Mouse (Mus musculus) C2C12 (cell line): ENCODE results near the gene Dpp8. TPM values are rescaled to one million over a fixed set of nuclear protein-coding genes. Genes with fewer than 3 reads are reported as not detected.
A peak's percentile ranks its signal among the peaks of the same experiment; 100 is the strongest.

Source experiments
- H3K27me3 ChIP-seq: one replicate; pipeline ENCODE4 v1.6.1; 2011; ENCODE audit not compliant: control insufficient read depth, insufficient read depth, insufficient read length
- H3K36me3 ChIP-seq: one replicate; pipeline ENCODE4 v1.6.1; 2011; ENCODE audit not compliant: control insufficient read depth, insufficient read depth
- H3K4me3 ChIP-seq: one replicate; pipeline ENCODE4 v1.5.1; 2011; ENCODE audit warnings: mild to moderate bottlenecking, control low read depth; ENCODE audit not compliant: poor library complexity, insufficient read depth, severe bottlenecking
- H3K79me2 ChIP-seq: one replicate; pipeline ENCODE4 v1.6.1; 2011; ENCODE audit not compliant: control insufficient read depth, insufficient read depth
- H3K79me3 ChIP-seq: one replicate; pipeline ENCODE4 v1.6.1; 2011; ENCODE audit warnings: low read depth, control low read depth
- H3ac ChIP-seq: one replicate; pipeline ENCODE3; 2011; ENCODE audit warnings: low read depth; ENCODE audit not compliant: control insufficient read depth, insufficient read length
- CEBPB ChIP-seq: IDR thresholded peaks from one replicate; pipeline ENCODE4 v1.6.1; 2011; ENCODE audit warnings: low read depth, mild to moderate bottlenecking, control low read depth, moderate library complexity
- CTCF ChIP-seq: IDR thresholded peaks from one replicate; pipeline ENCODE4 v1.5.1; 2011; ENCODE audit not compliant: control insufficient read depth, insufficient read depth, insufficient read length
- FOSL1 ChIP-seq: IDR thresholded peaks from one replicate; pipeline ENCODE4 v1.8.0; 2011; ENCODE audit warnings: mild to moderate bottlenecking, low read length; ENCODE audit not compliant: poor library complexity, insufficient read depth, severe bottlenecking
- MAX ChIP-seq: IDR thresholded peaks from one replicate; pipeline ENCODE4 v1.6.1; 2011; ENCODE audit warnings: mild to moderate bottlenecking, control low read depth
- MYOD1 ChIP-seq: IDR thresholded peaks from one replicate; pipeline ENCODE4 v1.6.1; 2011; ENCODE audit warnings: low read depth; ENCODE audit not compliant: control insufficient read depth, insufficient read length
- MYOG ChIP-seq: IDR thresholded peaks from one replicate; pipeline ENCODE4 v1.6.1; 2011; ENCODE audit not compliant: control insufficient read depth, insufficient read length; ENCODE audit errors: extremely low read depth
- USF1 ChIP-seq: IDR thresholded peaks from one replicate; pipeline ENCODE4 v1.6.1; 2011; ENCODE audit warnings: low read depth, mild to moderate bottlenecking, control low read depth, moderate library complexity
- polyA plus RNA-seq: library from polyadenylated mRNA; unstranded; fragments of >200 nt; fragmentation: generic; extraction: Trizol; gene quantifications from one replicate; pipeline ENCODE4 v1.2.1, GENCODE M21; 2012; ENCODE audit warnings: missing spikeins

Gene Dpp8
- polyA plus RNA-seq, 1 experiment: 15.5 TPM

- peaks cover 34% of the 10 kb centered on the region for H3K79me3 ChIP-seq
- no peak overlapping the region for H3ac ChIP-seq
- H3K27me3 ChIP-seq: no peaks in the 10 kb centered on the region
- no peak overlapping the region for H3K4me3 ChIP-seq
- H3K36me3 ChIP-seq: no peaks in the 10 kb centered on the region
- peaks cover 73% of the 10 kb centered on the region for H3K79me2 ChIP-seq
- TF ChIP-seq FOSL1: no peak
Observed at GRCm38 (mm10) chr9:65019146-65019545, 13.1 kb upstream of the Dpp8 start.

DNA sequence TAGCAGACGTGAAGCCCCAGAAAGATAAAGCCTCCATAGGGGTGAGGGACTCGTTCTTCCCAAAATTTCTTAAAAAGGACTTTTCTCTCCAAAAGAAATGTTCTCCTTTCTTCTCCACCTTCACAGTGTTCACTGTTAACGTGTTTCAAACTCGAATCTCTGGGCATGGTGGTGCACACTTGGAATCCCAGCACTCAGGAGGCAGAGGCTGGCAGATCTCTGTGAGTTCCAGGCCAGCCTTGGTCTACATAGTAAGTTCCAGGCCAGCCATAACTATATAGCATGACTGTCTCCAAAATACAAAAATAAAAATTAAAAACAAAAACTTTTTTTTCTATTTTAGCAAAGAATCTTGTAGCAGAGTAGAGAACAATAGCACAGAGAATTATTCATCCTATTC, 12.1 kb upstream of the Dpp8 start:
- TF ChIP-seq CEBPB (no peak), MYOD1 (no peak), MYOG (no peak), MAX (no peak), FOSL1 (no peak), CTCF (no peak), USF1 (no peak)
- peaks cover 64% of the 10 kb centered on the region for H3K79me2 ChIP-seq
- H3K36me3 ChIP-seq: no peaks in the 10 kb centered on the region
- H3K79me3 ChIP-seq: peaks cover 34% of the 10 kb centered on the region
- no peaks in the 10 kb centered on the region for H3K27me3 ChIP-seq
- no peak overlapping the region for H3K4me3 ChIP-seq
- no peak overlapping the region for H3ac ChIP-seq

DNA sequence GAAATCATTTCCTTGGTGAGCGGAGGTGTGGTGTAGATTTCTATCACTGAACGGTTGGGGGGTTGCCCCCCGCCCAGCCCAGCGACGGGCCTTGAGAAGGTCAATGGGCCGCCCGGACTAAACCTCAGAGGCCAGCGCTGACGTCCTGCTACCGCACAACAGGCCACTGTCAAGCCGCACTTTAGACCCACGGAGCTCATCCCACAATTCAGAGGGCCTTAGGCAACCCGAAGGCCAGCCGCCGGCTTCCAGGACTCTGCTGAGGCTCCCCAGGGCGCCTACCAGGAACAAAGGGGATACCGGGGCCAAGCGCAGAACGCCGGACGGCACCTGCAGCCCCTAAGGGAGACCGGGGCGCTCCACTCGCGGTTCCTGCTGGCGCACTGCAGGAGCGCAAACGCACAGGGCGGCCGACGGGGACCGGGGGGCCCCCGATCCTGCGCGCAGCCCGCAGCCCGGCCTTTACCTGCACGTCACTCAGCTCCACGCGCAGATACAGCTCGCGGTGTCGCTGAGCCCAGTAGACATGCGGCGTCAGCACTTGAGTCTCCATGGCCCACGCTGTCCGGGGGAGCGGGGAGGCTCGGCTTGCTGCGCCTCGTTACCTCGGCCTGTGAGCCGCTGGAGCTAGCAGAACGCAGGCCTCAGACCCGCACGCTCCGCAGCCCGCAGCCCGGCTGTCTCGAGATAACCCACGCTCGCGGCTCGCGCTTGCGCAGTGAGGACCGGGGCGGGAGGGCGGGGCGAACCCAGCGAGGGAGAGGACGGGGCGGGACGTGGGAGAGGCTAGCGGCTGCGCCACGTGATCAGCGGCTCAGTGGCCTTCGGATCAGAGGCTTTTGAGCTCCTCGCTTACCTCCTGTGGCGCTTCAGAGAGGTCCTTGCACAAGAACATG, 11.0 kb upstream of the Dpp8 start, which contains the start of gene Hacd3:
Hacd3 (minus strand) TSS at position 703 of the 896 bp plus-strand sequence.
- TF ChIP-seq USF1 (peak; percentile 87), MAX (peak; percentile 49), FOSL1 (no peak), MYOD1 (no peak), CEBPB (no peak), CTCF (no peak), MYOG (no peak)
- Histone ChIP-seq H3K4me3 (peak within 1 kb of the TSS; percentile 78), H3K79me3 (peaks cover 23% of the 10 kb centered on the region), H3K79me2 (peaks cover 53% of the 10 kb centered on the region), H3K27me3 (no peaks in the 10 kb centered on the region), H3K36me3 (no peaks in the 10 kb centered on the region), H3ac (peak within 1 kb of the TSS; percentile 86)

DNA sequence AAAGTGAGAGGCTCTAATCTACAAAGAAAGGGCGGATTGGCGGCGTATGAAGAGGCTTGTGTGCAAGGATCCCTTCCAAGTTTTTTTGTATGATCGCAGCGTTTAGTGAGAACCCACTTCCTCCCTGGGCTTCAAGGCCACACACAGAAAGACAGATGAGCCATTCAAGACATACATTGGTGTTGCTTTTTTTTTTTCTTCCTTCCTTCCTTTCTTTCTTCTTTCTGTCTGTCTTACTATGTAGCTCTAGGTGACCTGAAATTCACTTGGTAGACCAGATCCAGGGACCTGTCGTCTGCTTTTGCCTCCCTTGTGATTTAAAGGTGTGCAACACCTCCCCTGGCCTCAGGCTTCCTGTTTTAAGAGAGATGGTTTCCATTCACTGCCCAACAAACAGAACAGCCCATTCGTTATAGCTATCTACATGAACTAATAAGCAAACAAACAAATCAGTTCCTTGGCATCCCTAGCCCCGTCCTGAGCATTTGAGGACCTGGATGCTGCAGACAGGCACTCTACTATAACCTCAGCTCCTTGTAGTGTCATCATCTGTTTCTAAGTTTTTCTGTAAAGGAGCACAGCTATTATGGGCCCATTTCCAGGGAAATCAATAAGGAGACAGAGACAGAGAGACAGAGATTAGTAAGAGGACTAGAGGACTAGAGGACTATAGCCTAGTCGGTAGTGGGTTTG, 10.2 kb upstream of the Dpp8 start:
- no peak for TF ChIP-seq MAX
- TF ChIP-seq MYOG: no peak
- no peak for TF ChIP-seq CTCF
- H3ac ChIP-seq: peak overlapping the region; percentile 36
- peaks cover 45% of the 10 kb centered on the region for H3K79me2 ChIP-seq
- peaks cover 18% of the 10 kb centered on the region for H3K79me3 ChIP-seq
- H3K4me3 ChIP-seq: peak overlapping the region; percentile 78
- no peaks in the 10 kb centered on the region for H3K27me3 ChIP-seq
- H3K36me3 ChIP-seq: no peaks in the 10 kb centered on the region

DNA sequence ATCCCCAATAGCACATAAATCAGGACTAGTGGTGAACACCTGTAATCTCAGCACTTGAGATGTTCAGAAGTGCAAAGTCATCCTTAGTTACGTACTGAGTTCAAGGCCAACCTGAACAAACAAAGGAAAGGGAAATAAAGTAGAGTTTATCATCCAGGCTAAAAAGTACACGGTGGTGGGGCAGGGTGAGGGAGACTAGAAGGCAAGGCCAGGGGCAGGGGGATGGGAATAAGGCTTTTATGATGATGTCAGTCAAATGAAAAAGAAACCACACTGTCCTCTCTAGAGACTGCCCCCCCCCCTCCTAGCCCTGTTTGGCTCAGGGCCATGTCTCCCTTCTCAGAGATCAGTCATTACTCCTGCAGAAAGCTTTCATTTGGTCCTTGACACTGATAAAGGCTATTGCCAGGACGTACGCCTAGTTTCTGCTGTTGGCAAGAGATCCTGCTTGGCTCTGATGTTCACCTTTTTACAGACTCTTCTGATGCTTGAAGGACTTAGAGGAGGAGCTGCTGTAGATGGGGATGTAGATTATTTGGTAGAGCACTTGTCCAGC, 9.6 kb upstream of the Dpp8 start:
- Histone ChIP-seq H3K79me3 (peaks cover 15% of the 10 kb centered on the region), H3K79me2 (peaks cover 39% of the 10 kb centered on the region), H3ac (no peak overlapping the region), H3K36me3 (no peaks in the 10 kb centered on the region), H3K4me3 (no peak overlapping the region), H3K27me3 (no peaks in the 10 kb centered on the region)
- no peak for TF ChIP-seq FOSL1
- TF ChIP-seq CTCF: no peak
- no peak for TF ChIP-seq MYOD1
- no peak for TF ChIP-seq MYOG
- TF ChIP-seq USF1: no peak
- TF ChIP-seq CEBPB: no peak
- TF ChIP-seq MAX: no peak
